Mouse (Mus musculus): Measurements from ENCODE around the gene Hivep3. TPM values are rescaled to one million over a fixed set of nuclear protein-coding genes. Genes with fewer than 3 reads are reported as not detected.

The Hivep3 gene
- polyA plus RNA-seq, 1 experiment from 2014 or later, result 6.0 TPM

DNA sequence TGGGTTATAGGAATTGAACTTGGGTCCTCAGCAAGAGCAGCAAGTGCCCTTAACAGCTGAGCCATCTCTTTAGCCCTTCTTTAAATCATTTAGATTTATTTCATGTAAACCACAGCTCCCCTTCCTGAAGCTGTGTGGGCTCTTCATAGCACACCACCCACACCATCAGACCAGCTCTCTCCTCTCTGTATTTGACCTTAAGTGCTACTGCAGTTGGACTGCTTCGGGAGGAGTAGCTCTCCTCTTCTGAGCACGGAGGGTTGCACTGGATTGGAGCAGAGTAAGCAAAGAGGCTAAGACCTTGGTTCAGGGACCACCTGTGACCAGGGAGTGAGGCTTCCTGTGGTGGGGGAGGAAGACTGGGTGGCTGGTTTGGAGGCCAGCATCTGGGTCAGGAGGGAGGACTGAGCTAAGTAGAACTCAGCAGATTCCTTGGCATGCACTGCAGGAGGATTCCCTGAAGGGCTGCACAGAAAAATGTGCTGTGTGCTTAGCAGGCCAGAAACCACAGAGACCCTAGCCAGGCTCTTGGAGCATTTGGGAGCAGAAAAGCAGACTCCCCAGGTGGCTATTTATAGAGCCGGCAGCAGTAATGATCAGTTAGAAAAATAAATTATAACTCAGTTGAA, 132.4 kb downstream of the Hivep3 start:
- Histone ChIP-seq H3K9me3 (ENCODE audit: control insufficient read depth, low read length) (no peaks in the 10 kb centered on the region), H3K36me3 (ENCODE audit: control insufficient read depth, insufficient read depth, low read length) (no peaks in the 10 kb centered on the region), H3K9ac (ENCODE audit: low read length) (no peak overlapping the region), H3K27me3 (ENCODE audit: control insufficient read depth, insufficient read depth, low read length) (no peaks in the 10 kb centered on the region), H3K4me2 (replicated peaks; ENCODE audit: low read depth) (no peak overlapping the region), H3K4me3 (ENCODE audit: low read depth, low read length) (no peak overlapping the region), H3K4me1 (replicated peaks; ENCODE audit: control insufficient read depth, insufficient read depth) (0 out of 2 replicates have a peak, but pooled peaks cover 2% of the 10 kb centered on the region), H3K27ac (replicated peaks) (no peak overlapping the region)
- ATAC-seq (ENCODE audit: low FRiP score, low TSS enrichment), result no peak
- DNase-seq (ENCODE audit: low spot score), result no peak
- TF ChIP-seq CTCF (IDR thresholded peaks at IDR 0.05; ENCODE audit: low read depth) (no peak), EP300 (optimal IDR thresholded peaks at IDR 0.05) (no peak)
- 47% methylated on average over 3 of the region's 3 CpGs for WGBS

DNA sequence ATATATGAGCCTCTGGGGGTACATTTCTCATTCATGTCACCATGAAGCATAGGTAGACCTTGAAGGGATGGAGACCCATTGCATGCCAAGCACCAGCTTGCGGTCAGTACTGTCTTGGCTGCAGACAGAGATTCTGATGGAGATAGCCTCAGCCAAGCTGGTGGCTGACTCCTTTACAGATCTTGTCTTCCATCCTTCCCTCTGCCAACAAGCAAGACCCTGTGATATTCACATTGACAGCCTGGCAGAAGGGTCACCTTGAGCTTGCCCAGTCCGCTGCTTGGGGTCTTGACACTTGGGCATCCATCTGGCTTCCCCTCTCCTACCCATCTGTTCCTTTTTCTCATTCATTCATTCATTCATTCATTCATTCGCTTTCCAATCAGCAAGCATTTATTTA, 133.5 kb downstream of the Hivep3 start:
- H3K27ac ChIP-seq (replicated peaks), result no peak overlapping the region
- no peak overlapping the region for H3K4me3 ChIP-seq (ENCODE audit: low read depth, low read length)
- no peak overlapping the region for H3K4me2 ChIP-seq (replicated peaks; ENCODE audit: low read depth)
- TF ChIP-seq CTCF (IDR thresholded peaks at IDR 0.05; ENCODE audit: low read depth), result no peak
- TF ChIP-seq EP300 (optimal IDR thresholded peaks at IDR 0.05), result no peak
- H3K9ac ChIP-seq (ENCODE audit: low read length), result no peak overlapping the region
- DNase-seq (ENCODE audit: low spot score) (no peak), ATAC-seq (ENCODE audit: low FRiP score, low TSS enrichment) (no peak)
- 94% methylated on average over 3 of the region's 3 CpGs for WGBS
- no peaks in the 10 kb centered on the region for H3K36me3 ChIP-seq (ENCODE audit: control insufficient read depth, insufficient read depth, low read length)
- no peaks in the 10 kb centered on the region for H3K27me3 ChIP-seq (ENCODE audit: control insufficient read depth, insufficient read depth, low read length)
- H3K4me1 ChIP-seq (replicated peaks; ENCODE audit: control insufficient read depth, insufficient read depth), result 0 out of 2 replicates have a peak, but pooled peaks cover 2% of the 10 kb centered on the region
- H3K9me3 ChIP-seq (ENCODE audit: control insufficient read depth, low read length), result no peaks in the 10 kb centered on the region

DNA sequence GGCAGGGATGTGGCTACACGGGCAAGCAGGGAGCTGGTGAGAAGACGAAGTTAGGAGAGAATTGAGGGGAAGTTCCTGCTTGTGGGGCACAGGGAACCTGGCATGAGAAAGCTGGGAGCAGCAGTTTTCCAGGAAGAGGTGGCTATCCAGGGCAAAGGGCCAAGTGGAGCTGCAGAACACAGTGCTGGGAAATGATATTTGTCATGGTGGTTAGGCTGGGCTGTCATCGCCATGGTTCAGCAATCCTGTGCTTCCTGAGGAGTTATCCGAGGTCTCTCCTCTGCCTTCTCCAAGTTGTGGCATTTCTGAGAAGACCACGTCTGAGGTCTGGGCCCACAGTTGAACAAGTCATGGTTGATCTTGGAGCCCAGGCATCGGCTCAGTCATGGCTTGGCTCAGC, 136.8 kb downstream of the Hivep3 start:
- Histone ChIP-seq H3K27ac (replicated peaks) (no peak overlapping the region), H3K27me3 (ENCODE audit: control insufficient read depth, insufficient read depth, low read length) (no peaks in the 10 kb centered on the region), H3K4me3 (ENCODE audit: low read depth, low read length) (no peak overlapping the region), H3K9ac (ENCODE audit: low read length) (no peak overlapping the region), H3K4me2 (replicated peaks; ENCODE audit: low read depth) (no peak overlapping the region), H3K4me1 (replicated peaks; ENCODE audit: control insufficient read depth, insufficient read depth) (0 out of 2 replicates have a peak, but pooled peaks cover 2% of the 10 kb centered on the region), H3K36me3 (ENCODE audit: control insufficient read depth, insufficient read depth, low read length) (no peaks in the 10 kb centered on the region), H3K9me3 (ENCODE audit: control insufficient read depth, low read length) (no peaks in the 10 kb centered on the region)
- WGBS, result 72% methylated on average over 6 of the region's 6 CpGs
- ATAC-seq (ENCODE audit: low FRiP score, low TSS enrichment), result 0 out of 2 replicates have a peak, but pooled peaks have one; percentile 43
- DNase-seq (ENCODE audit: low spot score), result peak; percentile 36
- no peak for TF ChIP-seq EP300 (optimal IDR thresholded peaks at IDR 0.05)
- no peak for TF ChIP-seq CTCF (IDR thresholded peaks at IDR 0.05; ENCODE audit: low read depth)

- no peak overlapping the region for H3K27ac ChIP-seq (replicated peaks)
- H3K4me2 ChIP-seq (replicated peaks; ENCODE audit: low read depth), result no peak overlapping the region
- H3K36me3 ChIP-seq (ENCODE audit: control insufficient read depth, insufficient read depth, low read length), result no peaks in the 10 kb centered on the region
- WGBS, result 95% methylated on average over 2 of the region's 2 CpGs
- ATAC-seq (ENCODE audit: low FRiP score, low TSS enrichment), result no peak
- H3K4me1 ChIP-seq (replicated peaks; ENCODE audit: control insufficient read depth, insufficient read depth), result 0 out of 2 replicates have a peak, but pooled peaks cover 2% of the 10 kb centered on the region
- no peak overlapping the region for H3K9ac ChIP-seq (ENCODE audit: low read length)
- TF ChIP-seq CTCF (IDR thresholded peaks at IDR 0.05; ENCODE audit: low read depth) (no peak), EP300 (optimal IDR thresholded peaks at IDR 0.05) (no peak)
- no peaks in the 10 kb centered on the region for H3K9me3 ChIP-seq (ENCODE audit: control insufficient read depth, low read length)
- H3K4me3 ChIP-seq (ENCODE audit: low read depth, low read length), result no peak overlapping the region
- no peak for DNase-seq (ENCODE audit: low spot score)
- no peaks in the 10 kb centered on the region for H3K27me3 ChIP-seq (ENCODE audit: control insufficient read depth, insufficient read depth, low read length)
Measured at GRCm38 (mm10) chr4:119871441-119871840, 137.9 kb downstream of the Hivep3 start.

GRCm38 (mm10) chr4:119871861-119872582, 138.4 kb downstream of the Hivep3 start:
- Histone ChIP-seq H3K27ac (replicated peaks) (no peak overlapping the region), H3K9me3 (ENCODE audit: control insufficient read depth, low read length) (no peaks in the 10 kb centered on the region), H3K27me3 (ENCODE audit: control insufficient read depth, insufficient read depth, low read length) (no peaks in the 10 kb centered on the region), H3K4me2 (replicated peaks; ENCODE audit: low read depth) (no peak overlapping the region), H3K4me3 (ENCODE audit: low read depth, low read length) (no peak overlapping the region), H3K36me3 (ENCODE audit: control insufficient read depth, insufficient read depth, low read length) (no peaks in the 10 kb centered on the region), H3K4me1 (replicated peaks; ENCODE audit: control insufficient read depth, insufficient read depth) (0 out of 2 replicates have a peak, but pooled peaks cover 2% of the 10 kb centered on the region), H3K9ac (ENCODE audit: low read length) (no peak overlapping the region)
- no peak for TF ChIP-seq EP300 (optimal IDR thresholded peaks at IDR 0.05)
- TF ChIP-seq CTCF (IDR thresholded peaks at IDR 0.05; ENCODE audit: low read depth), result no peak
- 86% methylated on average over 10 of the region's 10 CpGs for WGBS
- no peak for DNase-seq (ENCODE audit: low spot score)
- no peak for ATAC-seq (ENCODE audit: low FRiP score, low TSS enrichment)

DNA sequence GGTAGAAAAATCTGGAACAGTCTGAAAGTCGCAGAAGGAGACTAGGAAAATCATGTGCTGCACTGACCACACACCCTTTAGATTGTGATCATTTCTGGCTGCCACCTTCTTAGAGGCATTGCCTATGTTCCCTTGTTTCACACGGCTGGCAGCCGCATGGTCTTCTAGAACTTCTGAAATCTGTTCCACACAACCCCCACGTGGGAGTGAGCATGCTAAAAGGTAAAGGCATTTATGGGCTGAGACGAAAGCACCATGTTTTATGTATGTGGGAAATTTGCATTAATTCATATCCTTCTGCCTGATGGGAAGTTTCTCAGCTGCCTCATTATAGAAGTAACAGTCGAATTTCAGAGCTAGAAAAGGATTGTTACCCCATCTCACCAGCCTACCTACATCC, 140.4 kb downstream of the Hivep3 start:
- Histone ChIP-seq H3K27ac (replicated peaks) (no peak overlapping the region), H3K4me1 (replicated peaks; ENCODE audit: control insufficient read depth, insufficient read depth) (0 out of 2 replicates have a peak, but pooled peaks cover 2% of the 10 kb centered on the region), H3K9me3 (ENCODE audit: control insufficient read depth, low read length) (no peaks in the 10 kb centered on the region), H3K27me3 (ENCODE audit: control insufficient read depth, insufficient read depth, low read length) (no peaks in the 10 kb centered on the region), H3K36me3 (ENCODE audit: control insufficient read depth, insufficient read depth, low read length) (no peaks in the 10 kb centered on the region), H3K9ac (ENCODE audit: low read length) (no peak overlapping the region), H3K4me3 (ENCODE audit: low read depth, low read length) (no peak overlapping the region), H3K4me2 (replicated peaks; ENCODE audit: low read depth) (no peak overlapping the region)
- DNase-seq (ENCODE audit: low spot score), result no peak
- WGBS, result 76% methylated on average over 6 of the region's 6 CpGs
- no peak for TF ChIP-seq EP300 (optimal IDR thresholded peaks at IDR 0.05)
- no peak for TF ChIP-seq CTCF (IDR thresholded peaks at IDR 0.05; ENCODE audit: low read depth)
- ATAC-seq (ENCODE audit: low FRiP score, low TSS enrichment), result no peak
